Mouse (Mus musculus) ES-E14 (cell line): ENCODE measurements around the gene Zfp628. TPM values are rescaled to one million over a fixed set of nuclear protein-coding genes. Genes with fewer than 3 reads are reported as not detected.

ENCODE experiments used
- DNase-seq: peaks from one replicate; pipeline ENCODE4 v3.0.0-alpha.2; 2013; ENCODE audit warnings: low read depth, low spot score
- H3K27ac ChIP-seq: 2 replicates; pipeline ENCODE4 v1.5.1; 2012; ENCODE audit warnings: low read depth, mild to moderate bottlenecking, low read length, moderate library complexity, mixed read lengths; ENCODE audit not compliant: poor library complexity, insufficient read depth, severe bottlenecking
- H3K36me3 ChIP-seq: 2 replicates; pipeline ENCODE4 v1.6.1; 2012; ENCODE audit warnings: mild to moderate bottlenecking, low read length, moderate library complexity, mixed read lengths; ENCODE audit not compliant: control insufficient read depth, poor library complexity, insufficient read depth, severe bottlenecking
- H3K4me1 ChIP-seq, 2 experiments: fragments of 150-350 bp in 1 of 2; sonication (generic) in 1 of 2; 2 replicates each; pipeline ENCODE4 v1.6.1; 2012; ENCODE audit warnings: low read length in 2 of 2, mild to moderate bottlenecking in 1 of 2, mixed read lengths in 1 of 2; ENCODE audit not compliant: control insufficient read depth in 2 of 2, insufficient read depth in 2 of 2, poor library complexity in 1 of 2
- H3K4me3 ChIP-seq, 2 experiments: fragments of 150-350 bp in 1 of 2; sonication (generic) in 1 of 2; 2 replicates each; pipeline ENCODE4 v1.5.1; 2012; ENCODE audit warnings: low read length in 2 of 2, low read depth in 1 of 2, mild to moderate bottlenecking in 1 of 2, mixed read lengths in 1 of 2; ENCODE audit not compliant: insufficient read depth in 1 of 2, poor library complexity in 1 of 2, severe bottlenecking in 1 of 2
- H3K9ac ChIP-seq: 2 replicates; pipeline ENCODE4 v1.6.1; 2012; ENCODE audit warnings: low read depth, mild to moderate bottlenecking, low read length, mixed read lengths; ENCODE audit not compliant: poor library complexity, insufficient read depth, severe bottlenecking
- H3K9me3 ChIP-seq: fragments of 150-350 bp; sonication (generic); 2 replicates; pipeline ENCODE4 v1.6.1; 2012; ENCODE audit warnings: low read depth, mild to moderate bottlenecking, low read length; ENCODE audit not compliant: control insufficient read depth, insufficient read depth
- CHD2 ChIP-seq: IDR thresholded peaks from 2 replicates; pipeline ENCODE4 v1.6.1; 2014; ENCODE audit warnings: mild to moderate bottlenecking, low read depth, low read length, inconsistent platforms
- HCFC1 ChIP-seq: IDR thresholded peaks from 2 replicates; pipeline ENCODE4 v1.6.1; 2012; ENCODE audit warnings: low read length, inconsistent platforms, borderline replicate concordance; ENCODE audit not compliant: insufficient read depth
- MAFK ChIP-seq: IDR thresholded peaks from 2 replicates; pipeline ENCODE4 v1.6.1; 2014; ENCODE audit warnings: mild to moderate bottlenecking, low read depth, low read length, inconsistent platforms; ENCODE audit not compliant: insufficient read depth
- ZC3H11A ChIP-seq: IDR thresholded peaks from 2 replicates; pipeline ENCODE4 v1.6.1; 2012; ENCODE audit warnings: low read depth, mild to moderate bottlenecking, inconsistent platforms, low read length, borderline replicate concordance
- ZNF384 ChIP-seq: IDR thresholded peaks from 2 replicates; pipeline ENCODE4 v1.6.1; 2012; ENCODE audit warnings: low read depth, low read length, inconsistent platforms
- in situ Hi-C, 2 experiments: fragments of 600-800 bp; cut with MboI; formaldehyde crosslinking; loops; one replicate each; pipeline ENCODE4 v1.15.1; 2025; ENCODE audit warnings: low sequenced_read_pairs in 2 of 2, inconsistent platforms in 1 of 2; ENCODE audit not compliant: unreplicated experiment in 2 of 2
- total RNA-seq: library from RNA; depleted of rRNA; stranded (reverse); fragments of 300-350 nt; gene quantifications from 2 replicates; pipeline ENCODE4 v1.2.3, GENCODE M21; 2012

Gene Zfp628
- total RNA-seq, 1 experiment, result 4.0 TPM

- no peak overlapping the region for H3K27ac ChIP-seq
- no peak overlapping the region for H3K9ac ChIP-seq
- in situ Hi-C loops, result no loop called here
- no peak overlapping the region for H3K4me3 ChIP-seq
- no peak for DNase-seq
- peaks cover 0 to 11% of the 10 kb centered on the region in 2 experiments; a peak in 1 of 4 replicates for H3K4me1 ChIP-seq
- H3K9me3 ChIP-seq, result no peaks in the 10 kb centered on the region
- H3K36me3 ChIP-seq, result no peaks in the 10 kb centered on the region
- TF ChIP-seq CHD2 (no peak), MAFK (no peak), ZC3H11A (no peak), ZNF384 (no peak), HCFC1 (no peak)
Observed at GRCm38 (mm10) chr7:4947855-4948254, 32.8 kb downstream of the Zfp628 start.

- in situ Hi-C loops, result no loop called here
- no peaks in the 10 kb centered on the region for H3K36me3 ChIP-seq
- no peak for DNase-seq
Observed at GRCm38 (mm10) chr7:4948386-4948785, 33.4 kb downstream of the Zfp628 start.

DNA sequence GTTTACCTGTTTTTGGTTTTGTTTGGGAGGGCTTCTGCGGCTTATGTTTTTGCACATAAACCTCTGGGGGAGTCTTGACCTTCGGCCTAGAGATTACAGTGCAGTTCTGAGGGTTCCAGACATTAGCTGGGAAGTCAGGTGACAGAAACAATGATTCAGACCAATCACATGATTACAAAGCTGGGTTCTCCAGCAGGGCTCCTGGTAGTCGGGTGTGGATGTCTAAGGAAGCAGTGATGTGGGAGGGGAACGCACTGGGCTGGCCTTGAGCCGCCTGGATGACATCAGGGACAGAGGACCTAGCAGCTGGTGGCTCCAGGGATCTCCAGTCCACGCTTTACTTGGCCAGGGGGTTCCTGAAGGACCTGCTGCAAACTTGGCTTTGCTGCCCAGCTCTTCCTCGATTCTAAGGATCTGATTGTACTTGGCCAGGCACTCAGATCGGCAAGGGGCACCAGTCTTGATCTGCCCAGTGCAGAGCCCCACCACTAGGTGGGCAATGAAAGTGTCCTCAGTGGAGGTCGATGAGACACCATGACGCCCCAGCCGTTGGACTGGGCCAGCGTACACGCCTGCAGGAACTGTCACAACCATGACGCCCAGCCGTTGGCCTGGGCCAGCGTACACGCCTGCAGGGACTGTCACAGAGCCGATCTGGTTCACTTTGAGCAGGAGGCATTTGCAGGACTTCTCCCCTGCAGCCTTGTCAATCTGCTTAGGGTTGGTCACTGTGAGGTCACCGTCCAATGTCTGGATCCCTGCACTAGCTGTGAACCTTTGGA is 35.7 kb downstream of the Zfp628 start:
- Histone ChIP-seq H3K27ac (no peak overlapping the region), H3K9me3 (no peaks in the 10 kb centered on the region), H3K4me1 (peaks cover 0 to 8% of the 10 kb centered on the region in 2 experiments; a peak in 1 of 4 replicates), H3K9ac (no peak overlapping the region), H3K4me3 (no peak overlapping the region), H3K36me3 (no peaks in the 10 kb centered on the region)
- in situ Hi-C loops, result no loop called here
- no peak for DNase-seq
- TF ChIP-seq HCFC1 (no peak), ZC3H11A (no peak), ZNF384 (no peak), MAFK (no peak), CHD2 (no peak)

More at GRCm38 (mm10) chr7:4948386-4948785, 33.4 kb downstream of the Zfp628 start:
- no peak overlapping the region for H3K9ac ChIP-seq
- no peak overlapping the region for H3K27ac ChIP-seq
- H3K4me1 ChIP-seq, result peaks cover 0 to 11% of the 10 kb centered on the region in 2 experiments; a peak in 1 of 4 replicates
- TF ChIP-seq ZC3H11A (no peak), HCFC1 (no peak), CHD2 (no peak), MAFK (no peak), ZNF384 (no peak)
- no peaks in the 10 kb centered on the region for H3K9me3 ChIP-seq
- H3K4me3 ChIP-seq, result no peak overlapping the region

DNA sequence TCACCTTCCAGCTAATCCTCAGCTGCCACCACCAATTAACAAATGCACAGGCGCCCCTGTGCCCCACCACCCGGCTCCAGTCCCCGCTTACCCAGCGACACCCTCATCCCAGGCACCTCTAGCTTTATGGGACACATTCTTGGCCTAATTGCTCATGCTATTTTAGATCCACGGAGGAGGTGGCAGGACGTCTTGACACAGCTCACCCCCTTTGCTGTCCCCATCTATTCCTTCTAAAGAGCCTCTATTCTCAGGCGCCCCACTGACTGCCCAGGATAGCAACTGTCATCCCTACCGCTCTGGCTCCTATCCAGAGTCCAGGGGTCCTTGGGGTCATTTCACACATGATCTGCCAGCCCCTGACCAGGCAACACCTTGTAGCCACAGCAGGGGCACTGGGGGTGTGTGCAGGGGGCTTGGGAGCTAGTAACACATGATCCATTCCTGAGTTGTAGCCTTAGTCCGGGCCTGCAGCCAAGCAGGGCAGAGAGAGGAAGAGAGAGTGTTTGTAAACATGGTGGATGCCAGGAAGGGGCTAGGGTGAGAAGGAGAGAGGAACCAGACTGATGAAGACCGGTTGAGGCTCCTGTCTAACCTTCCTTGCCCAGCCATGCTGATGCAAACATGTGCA is 38.9 kb downstream of the Zfp628 start:
- H3K36me3 ChIP-seq, result no peaks in the 10 kb centered on the region
- TF ChIP-seq MAFK, result no peak
- no peak for TF ChIP-seq CHD2
- no peak for TF ChIP-seq ZNF384
- TF ChIP-seq ZC3H11A, result no peak
- TF ChIP-seq HCFC1, result no peak
- H3K4me1 ChIP-seq, result peaks cover 0 to 8% of the 10 kb centered on the region in 2 experiments; a peak in 1 of 4 replicates
- H3K27ac ChIP-seq, result no peak overlapping the region
- in situ Hi-C loops, result no loop called here
- no peak overlapping the region for H3K9ac ChIP-seq
- DNase-seq, result no peak
- no peaks in the 10 kb centered on the region for H3K9me3 ChIP-seq
- no peak overlapping the region for H3K4me3 ChIP-seq
